8 mouse cellular contexts compared by ENCODE assay signal in genomic region chr4:133129931-133130889, GRCm38 (mm10). TPM values are rescaled to one million over a fixed set of nuclear protein-coding genes. Genes with fewer than 3 reads are reported as not detected.
DNase-seq lines count a peak whose midpoint lies in the region; ATAC-seq and TF ChIP-seq lines count a peak whose summit lies in the region.

Gene Wasf2, plus strand, starts transcription at chr4:133130505.

- TF ChIP-seq POLR2A in brain, embryonic 14.5 days (IDR thresholded peaks at IDR 0.05; ENCODE audit: borderline replicate concordance, extremely low read depth, insufficient read depth, insufficient read length, poor library complexity, severe bottlenecking): peak; percentile 63
- peak; percentile 79 for TF ChIP-seq POLR2A in liver, adult 2 months (IDR thresholded peaks at IDR 0.05; ENCODE audit: extremely low read depth, insufficient read depth, low read length)
- peak; percentile 95 for TF ChIP-seq POLR2A in myocyte (IDR thresholded peaks at IDR 0.05; ENCODE audit: insufficient read length, low read depth)

- peak within 1 kb of the TSS; percentile 94 for H3K9ac ChIP-seq in heart, embryonic 11.5 days (ENCODE audit: low read depth, low read length)
- peak within 1 kb of the TSS; percentile 97 for H3K9ac ChIP-seq in kidney, embryonic 16.5 days (replicated peaks; ENCODE audit: low read length)
- peak within 1 kb of the TSS; percentile 94 for H3K9ac ChIP-seq in liver, adult 2 months (ENCODE audit: low read depth, low read length)

- DNase-seq in brain, embryonic 14.5 days (ENCODE audit: low read depth): peak; percentile 98
- DNase-seq in liver, adult 2 months (ENCODE audit: extremely low read depth, low read depth, low spot score): peak; percentile 94
- peak; percentile 96 for DNase-seq in splenic B cell, adult 2 months (ENCODE audit: low read depth, low spot score)

- peaks cover 42% of the 10 kb centered on the region for H3K79me3 ChIP-seq in C2C12 (ENCODE audit: low read depth)

- H3K9me3 ChIP-seq in erythroblast, embryonic 14.5 days (ENCODE audit: control insufficient read depth, low read length): no peaks in the 10 kb centered on the region
- no peaks in the 10 kb centered on the region for H3K9me3 ChIP-seq in heart, embryonic 11.5 days (replicated peaks; ENCODE audit: control insufficient read depth, low read length)
- no peaks in the 10 kb centered on the region for H3K9me3 ChIP-seq in kidney, embryonic 16.5 days (ENCODE audit: low read length)

- ATAC-seq in heart, embryonic 11.5 days (replicated peaks; ENCODE audit: insufficient number of reproducible peaks, low FRiP score, low TSS enrichment): peak; percentile 93
- peak; percentile 95 for ATAC-seq in kidney, embryonic 16.5 days (ENCODE audit: low FRiP score, low TSS enrichment)

- peak within 1 kb of the TSS; percentile 93 for H3K4me2 ChIP-seq in heart, embryonic 11.5 days
- peak within 1 kb of the TSS; percentile 76 for H3K4me2 ChIP-seq in kidney, embryonic 16.5 days (replicated peaks; ENCODE audit: low read depth, low read length)
- H3K4me2 ChIP-seq in myocyte (ENCODE audit: low read depth): peak within 1 kb of the TSS; percentile 80

- H3K79me2 ChIP-seq in C2C12 (ENCODE audit: control insufficient read depth, insufficient read depth): peaks cover 57% of the 10 kb centered on the region
- H3K79me2 ChIP-seq in liver, adult 2 months (ENCODE audit: control insufficient read depth, insufficient read depth, low read length): peaks cover 17% of the 10 kb centered on the region; the same call in 1 of the 2 replicates
- peaks cover 45% of the 10 kb centered on the region for H3K79me2 ChIP-seq in myocyte (ENCODE audit: control insufficient read depth, insufficient read depth)

- H3K27ac ChIP-seq in heart, embryonic 11.5 days (ENCODE audit: low read depth, low read length): peak within 1 kb of the TSS; percentile 91
- H3K27ac ChIP-seq in kidney, embryonic 16.5 days (ENCODE audit: low read length): peak within 1 kb of the TSS; percentile 90
- H3K27ac ChIP-seq in liver, adult 2 months (replicated peaks; ENCODE audit: insufficient read depth, low read depth, low read length): peak within 1 kb of the TSS; percentile 77

- TF ChIP-seq CTCF in C2C12 (IDR thresholded peaks at IDR 0.05; ENCODE audit: control insufficient read depth, insufficient read depth, insufficient read length): no peak
- TF ChIP-seq CTCF in brain, embryonic 14.5 days (IDR thresholded peaks at IDR 0.05; ENCODE audit: borderline replicate concordance, extremely low read depth, insufficient read depth, insufficient read length): no peak
- no peak for TF ChIP-seq CTCF in liver, adult 2 months (IDR thresholded peaks at IDR 0.05; ENCODE audit: low read depth, low read length)

- H3K4me3 ChIP-seq in C2C12 (ENCODE audit: insufficient read depth, poor library complexity, severe bottlenecking) (peak within 1 kb of the TSS; percentile 85), myocyte (peak within 1 kb of the TSS; percentile 99)
- peak within 1 kb of the TSS; percentile 98 for H3K4me3 ChIP-seq in erythroblast, embryonic 14.5 days (replicated peaks)
- H3K4me3 ChIP-seq in heart, embryonic 11.5 days (ENCODE audit: low read depth, low read length): peak within 1 kb of the TSS; percentile 99
- H3K4me3 ChIP-seq in kidney, embryonic 16.5 days (ENCODE audit: low read length): peak within 1 kb of the TSS; percentile 98
- H3K4me3 ChIP-seq in liver, adult 2 months (ENCODE audit: insufficient read depth, low read depth, low read length): peak within 1 kb of the TSS; percentile 84

- H3K36me3 ChIP-seq in C2C12 (ENCODE audit: control insufficient read depth, insufficient read depth) (peaks cover 5% of the 10 kb centered on the region), myocyte (ENCODE audit: control insufficient read depth, insufficient read depth) (no peaks in the 10 kb centered on the region)
- peaks cover 9% of the 10 kb centered on the region for H3K36me3 ChIP-seq in erythroblast, embryonic 14.5 days (ENCODE audit: control insufficient read depth)
- no peaks in the 10 kb centered on the region; the same call in 1 of the 2 replicates for H3K36me3 ChIP-seq in heart, embryonic 11.5 days (ENCODE audit: control insufficient read depth, insufficient read depth, low read length)
- 0 out of 2 replicates have a peak, but pooled peaks cover 8% of the 10 kb centered on the region for H3K36me3 ChIP-seq in kidney, embryonic 16.5 days (ENCODE audit: insufficient read depth, low read length)
- H3K36me3 ChIP-seq in liver, adult 2 months (ENCODE audit: control insufficient read depth, insufficient read depth, low read length): no peaks in the 10 kb centered on the region
- H3K36me3 ChIP-seq in splenic B cell, adult 2 months (ENCODE audit: control insufficient read depth, insufficient read depth, low read length, poor library complexity, severe bottlenecking): no peaks in the 10 kb centered on the region

- under 1% methylated on average over 60 of the region's 65 CpGs for WGBS in heart, embryonic 11.5 days (ENCODE audit: insufficient replicate concordance)
- under 1% methylated on average over 65 of the region's 65 CpGs for WGBS in kidney, embryonic 16.5 days
- under 1% methylated on average over 65 of the region's 65 CpGs for WGBS in liver, adult 2 months

- peak within 1 kb of the TSS; percentile 85 for H3ac ChIP-seq in C2C12 (ENCODE audit: control insufficient read depth, insufficient read length, low read depth)
- peak within 1 kb of the TSS; percentile 35 for H3ac ChIP-seq in myocyte (ENCODE audit: control insufficient read depth, insufficient read length)

- H3K27me3 ChIP-seq in C2C12 (ENCODE audit: control insufficient read depth, insufficient read depth, insufficient read length): no peaks in the 10 kb centered on the region
- H3K27me3 ChIP-seq in erythroblast, embryonic 14.5 days (ENCODE audit: control insufficient read depth): no peaks in the 10 kb centered on the region
- no peaks in the 10 kb centered on the region for H3K27me3 ChIP-seq in heart, embryonic 11.5 days (ENCODE audit: control insufficient read depth, insufficient read depth, low read length)
- no peaks in the 10 kb centered on the region for H3K27me3 ChIP-seq in kidney, embryonic 16.5 days (ENCODE audit: insufficient read depth, low read length)
- H3K27me3 ChIP-seq in liver, adult 2 months (ENCODE audit: control insufficient read depth, insufficient read depth, low read length): no peaks in the 10 kb centered on the region
- no peaks in the 10 kb centered on the region for H3K27me3 ChIP-seq in myocyte (ENCODE audit: control insufficient read depth, insufficient read depth, insufficient read length)
- H3K27me3 ChIP-seq in splenic B cell, adult 2 months (ENCODE audit: control insufficient read depth, insufficient read depth, low read length, poor library complexity, severe bottlenecking): no peaks in the 10 kb centered on the region

- peaks cover 34% of the 10 kb centered on the region for H3K4me1 ChIP-seq in erythroblast, embryonic 14.5 days (ENCODE audit: control insufficient read depth)
- H3K4me1 ChIP-seq in heart, embryonic 11.5 days (ENCODE audit: control insufficient read depth, insufficient read depth, low read length): peaks cover 19% of the 10 kb centered on the region; the same call in 1 of the 2 replicates
- peaks cover 36% of the 10 kb centered on the region for H3K4me1 ChIP-seq in kidney, embryonic 16.5 days (ENCODE audit: insufficient read depth, low read length)
- H3K4me1 ChIP-seq in liver, adult 2 months (ENCODE audit: control insufficient read depth, insufficient read depth, low read length): peaks cover 13% of the 10 kb centered on the region; the same call in 1 of the 2 replicates

TF ChIP-seq in C2C12, 6 proteins besides CTCF, POLR2A, EP300 and RAD21:
- no peak for TF ChIP-seq MYOG (IDR thresholded peaks at IDR 0.05; ENCODE audit: control insufficient read depth, extremely low read depth, insufficient read length)
- TF ChIP-seq FOSL1 (IDR thresholded peaks at IDR 0.05; ENCODE audit: insufficient read depth, low read length, poor library complexity, severe bottlenecking): peak; percentile 8

TF ChIP-seq in myocyte, 11 proteins besides CTCF, POLR2A, EP300 and RAD21:
- TF ChIP-seq MYOD1 (IDR thresholded peaks at IDR 0.05; ENCODE audit: control insufficient read depth in 1 of 3, insufficient read length in 2 of 3, low read depth in 2 of 3) (peak in 1 of 3 experiments; percentile 37), REST (IDR thresholded peaks at IDR 0.05; ENCODE audit: insufficient read depth, insufficient read length) (peak; percentile 63), E2F4 (IDR thresholded peaks at IDR 0.05; ENCODE audit: insufficient read depth) (no peak), USF1 (IDR thresholded peaks at IDR 0.05; ENCODE audit: low read depth) (no peak), POLR2AphosphoS2 (IDR thresholded peaks at IDR 0.05; ENCODE audit: insufficient read length, low read depth) (peak; percentile 94), CEBPB (IDR thresholded peaks at IDR 0.05; ENCODE audit: insufficient read depth, poor library complexity, severe bottlenecking) (no peak)

RNA-seq across cellular contexts. Expression of gene Wasf2, which starts in this region (rescaled TPM):
- 52.1 TPM for polyA plus RNA-seq in C2C12 (2012; fragmentation: generic; extraction: Trizol)
- 19.0 and 25.5 TPM in 2 replicates for polyA plus RNA-seq in brain, embryonic 14.5 days (2012; rRNA removed)
- polyA plus RNA-seq in erythroblast, embryonic 14.5 days (2012): 7.5 and 8.8 TPM in 2 replicates
- 37.3 and 55.8 TPM in 2 replicates for polyA plus RNA-seq in heart, embryonic 11.5 days (2014; fragmentation: Nextera tagmentation; extraction: Ambion mirVana)
- polyA plus RNA-seq in kidney, embryonic 16.5 days (2015; fragmentation: Nextera tagmentation; extraction: Ambion mirVana): 77.4 and 102 TPM in 2 replicates
- 6.0 and 10.7 TPM in 2 replicates for total RNA-seq in liver, adult 2 months (2014; rRNA removed)
- polyA plus RNA-seq in liver, adult 2 months (2012; rRNA removed): 12.3 and 17.0 TPM in 2 replicates
- polyA plus RNA-seq in myocyte (2012; fragmentation: generic; extraction: Trizol): 62.0 TPM

Comparison
In these comparisons a context has a peak if more than half of its experiments do, and no peak if none do; other contexts are left out.
1. Peak in every context shown above with its lines: DNase-seq, ATAC-seq, H3K4me3 ChIP-seq and H3K27ac ChIP-seq.